Mouse (Mus musculus): Measurements from ENCODE around the gene Slc47a2.

Gene Slc47a2

DNA sequence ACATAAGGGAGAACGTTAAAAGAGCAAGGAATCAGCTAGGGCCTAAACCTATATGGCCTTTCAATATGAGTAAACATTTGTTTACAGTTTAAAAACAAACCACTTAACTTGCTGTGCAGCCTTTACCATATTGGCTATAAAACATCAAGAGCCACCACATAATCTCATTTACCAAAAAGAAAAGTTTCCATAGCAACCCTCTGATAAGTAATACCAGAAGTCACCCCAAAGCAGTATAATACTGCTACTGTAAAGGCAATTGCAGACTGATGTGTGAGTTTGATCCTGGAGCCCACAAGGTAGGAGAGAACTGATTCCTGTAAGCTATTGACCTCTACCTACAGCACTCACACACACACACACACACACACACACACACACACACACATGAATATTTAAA lies 68.2 kb downstream of the Slc47a2 start:
- no peak for TF ChIP-seq GATA4 (IDR thresholded peaks at IDR 0.05; ENCODE audit: insufficient replicate concordance, low read length)

DNA sequence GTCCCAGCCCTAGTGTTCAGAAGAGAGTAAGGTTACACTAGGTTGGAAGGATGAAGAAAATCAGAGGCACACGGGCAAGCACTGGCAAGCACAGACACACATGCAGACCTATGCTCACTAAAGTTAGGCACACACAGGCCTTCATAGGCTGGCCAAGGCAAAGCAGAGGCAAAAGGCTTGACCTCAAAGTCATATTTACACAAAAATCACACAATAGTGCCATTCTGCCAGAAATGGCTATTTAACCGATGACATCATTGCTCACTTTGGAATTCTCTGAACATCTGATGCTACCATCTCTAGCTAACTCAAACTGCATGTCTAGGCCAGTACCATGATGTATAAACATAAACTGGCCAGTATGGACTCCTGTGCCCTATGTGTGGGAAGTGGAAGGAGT lies 68.7 kb downstream of the Slc47a2 start:
- no peak for TF ChIP-seq GATA4 (IDR thresholded peaks at IDR 0.05; ENCODE audit: insufficient replicate concordance, low read length)

DNA sequence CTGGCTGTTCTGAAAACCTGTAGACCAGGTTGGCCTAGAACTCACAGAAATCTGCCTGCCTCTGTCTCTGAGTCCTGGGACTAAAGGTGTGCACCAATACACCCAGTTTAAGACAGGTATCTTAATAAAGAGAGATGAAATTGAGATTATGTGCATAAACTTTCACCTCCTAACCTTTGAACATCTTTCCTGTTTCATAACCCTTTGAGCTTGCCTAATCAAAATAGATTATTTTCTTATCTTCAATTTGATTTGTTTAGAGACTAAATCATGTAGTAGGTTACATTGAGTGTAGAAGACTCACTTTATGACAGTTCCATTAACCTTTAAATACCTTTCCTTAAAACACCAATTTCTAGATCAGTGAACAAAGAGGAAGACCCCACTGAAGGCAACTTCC lies 71.0 kb downstream of the Slc47a2 start:
- peak; percentile 74; the same call in 1 of the 2 replicates for TF ChIP-seq GATA4 (IDR thresholded peaks at IDR 0.05; ENCODE audit: insufficient replicate concordance, low read length)

DNA sequence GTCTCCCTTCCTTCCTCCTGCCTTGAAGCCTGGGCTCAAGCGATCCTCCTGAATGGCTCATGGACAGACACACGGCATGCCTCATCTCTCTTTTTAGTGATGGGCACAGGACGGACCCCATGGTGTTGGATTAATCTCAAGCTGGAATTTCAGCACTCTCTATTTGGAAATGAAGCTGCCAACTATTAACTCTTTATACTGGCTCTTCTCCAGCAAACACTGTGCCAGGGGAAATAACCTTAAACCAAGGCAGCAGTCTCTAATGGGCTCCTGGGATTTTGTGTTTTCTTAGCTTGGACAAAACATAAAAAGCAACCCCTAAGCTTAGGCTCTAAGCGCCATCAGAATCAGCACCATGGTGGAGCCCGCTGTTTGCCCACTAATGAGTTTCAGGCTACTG lies 72.3 kb downstream of the Slc47a2 start:
- no peak for TF ChIP-seq GATA4 (IDR thresholded peaks at IDR 0.05; ENCODE audit: insufficient replicate concordance, low read length)

DNA sequence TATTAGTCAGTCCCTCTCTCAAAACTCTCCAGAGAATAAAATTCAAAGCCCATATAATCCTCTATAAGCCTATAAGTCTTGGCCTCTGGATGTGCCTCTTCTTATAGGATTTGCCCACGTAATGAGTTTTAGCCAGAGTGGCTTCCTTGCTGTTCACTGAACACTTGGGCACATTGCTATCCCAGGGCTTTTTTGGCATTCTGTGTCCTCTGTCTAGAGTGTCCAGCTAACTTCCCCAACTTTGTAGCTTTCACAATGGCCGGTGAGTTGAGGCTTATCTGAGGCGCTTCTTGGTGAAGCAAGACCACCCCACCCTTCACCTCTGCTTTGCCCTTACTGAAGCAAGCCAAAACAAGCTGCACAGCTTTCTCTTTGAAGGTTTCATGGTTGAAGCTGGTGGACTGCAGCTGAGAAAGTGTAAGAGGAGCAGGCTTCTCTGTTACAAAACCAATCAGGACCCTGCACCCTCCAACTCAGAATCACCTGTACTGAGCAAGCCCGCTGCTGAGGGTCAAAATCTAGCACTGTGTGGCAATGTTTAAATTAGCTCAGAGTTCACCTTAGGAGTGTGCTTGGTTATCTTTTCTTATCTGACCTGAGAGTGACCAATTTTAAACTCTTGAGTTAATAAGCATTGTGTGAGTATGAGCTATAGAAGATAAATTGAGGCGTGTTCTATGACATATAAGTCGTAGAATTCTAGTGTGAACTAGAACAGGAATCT lies 73.9 kb downstream of the Slc47a2 start:
- peak; percentile 63; the same call in 1 of the 2 replicates for TF ChIP-seq GATA4 (IDR thresholded peaks at IDR 0.05; ENCODE audit: insufficient replicate concordance, low read length)

DNA sequence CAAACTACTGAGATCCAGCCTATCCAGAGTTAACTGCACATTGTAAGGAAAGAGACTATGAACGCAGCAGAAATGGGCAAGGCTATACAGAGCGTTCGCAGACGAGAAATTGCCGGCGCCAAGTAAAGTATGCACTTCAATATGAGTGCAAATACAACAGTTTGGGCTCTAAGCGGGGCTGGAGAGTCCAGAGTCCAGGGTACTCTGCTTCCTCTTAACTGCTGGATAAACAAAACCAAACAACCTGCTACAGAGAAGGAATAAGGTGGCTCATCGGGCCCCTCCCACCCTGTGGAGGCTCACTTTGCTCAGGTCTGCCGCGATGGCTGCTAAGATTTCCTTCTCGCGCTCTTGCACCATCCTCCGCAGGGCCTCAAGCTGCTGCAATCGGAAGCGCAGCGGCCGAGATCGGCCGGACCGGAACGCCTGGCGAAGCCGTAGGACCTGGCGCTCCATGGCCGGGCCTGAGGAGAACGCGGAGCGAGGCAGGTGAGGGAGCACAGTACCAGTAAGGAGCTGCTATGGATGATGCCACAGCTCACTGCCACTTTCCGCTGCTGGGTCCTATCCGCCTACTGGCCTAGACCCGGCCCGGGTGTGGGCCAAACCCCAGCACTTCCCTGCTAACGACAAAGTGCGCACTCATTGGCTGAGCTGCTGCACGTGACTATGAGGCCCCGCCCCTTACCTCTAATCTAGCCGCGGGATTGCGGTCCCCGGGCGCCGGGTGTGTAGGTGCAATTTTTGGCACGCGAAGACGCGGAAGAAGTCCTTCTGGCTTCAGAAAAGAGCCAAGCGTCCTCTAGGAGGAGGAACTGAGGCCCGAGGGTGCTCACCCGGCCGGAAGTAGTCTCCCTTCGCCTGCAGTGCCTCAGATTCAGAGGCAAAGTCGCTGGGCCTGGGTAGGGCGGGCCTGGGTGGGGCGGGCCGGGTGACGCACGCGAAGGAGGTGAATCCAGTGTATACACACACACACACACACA lies 75.8 kb downstream of the Slc47a2 start, which contains the start of gene Aldh3a2:
Gene Aldh3a2, minus strand, starts transcription at position 914 of the 983 bp plus-strand sequence.
- peak; percentile 92; the same call in 1 of the 2 replicates for TF ChIP-seq GATA4 (IDR thresholded peaks at IDR 0.05; ENCODE audit: insufficient replicate concordance, low read length)

DNA sequence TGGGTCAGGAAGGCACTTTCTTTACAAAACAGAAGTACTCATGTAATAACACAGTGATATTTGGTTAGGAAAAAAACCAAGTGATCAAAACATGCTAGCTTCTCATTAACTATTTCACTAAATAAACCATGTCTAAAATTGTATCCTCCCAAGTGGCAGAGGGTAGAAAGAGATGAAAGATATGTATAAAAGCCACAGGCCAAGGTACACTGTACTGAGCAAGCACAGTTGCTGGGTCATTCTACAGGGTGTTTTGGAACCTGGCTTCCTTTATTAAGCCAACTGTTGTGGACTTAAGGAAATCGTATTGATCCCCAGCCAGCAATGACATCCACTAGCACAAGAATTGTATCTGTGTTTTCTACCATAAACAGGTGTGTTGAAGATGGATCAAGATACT lies 78.8 kb downstream of the Slc47a2 start:
- TF ChIP-seq GATA4 (IDR thresholded peaks at IDR 0.05; ENCODE audit: insufficient replicate concordance, low read length), result peak; percentile 41; the same call in 1 of the 2 replicates

DNA sequence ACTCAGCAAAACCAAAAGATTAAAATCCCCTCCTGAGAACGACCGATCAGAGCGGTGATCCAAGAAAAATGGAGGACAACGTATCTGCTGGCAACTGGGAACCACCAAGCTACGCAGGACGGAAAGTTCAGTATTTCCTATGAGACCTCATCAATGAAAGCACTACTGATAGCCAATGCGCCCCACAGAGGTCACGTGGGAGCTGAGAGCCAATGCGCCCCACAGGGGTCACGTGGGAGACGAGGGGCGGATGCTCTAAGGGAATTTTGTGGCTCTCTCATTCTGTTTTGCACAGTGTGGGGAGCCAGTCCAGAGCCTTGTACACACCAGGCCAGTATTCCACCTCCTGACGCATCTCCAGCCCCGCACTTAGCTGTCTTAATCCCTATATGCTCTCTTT lies 80.1 kb downstream of the Slc47a2 start:
- no peak for TF ChIP-seq GATA4 (IDR thresholded peaks at IDR 0.05; ENCODE audit: insufficient replicate concordance, low read length)

DNA sequence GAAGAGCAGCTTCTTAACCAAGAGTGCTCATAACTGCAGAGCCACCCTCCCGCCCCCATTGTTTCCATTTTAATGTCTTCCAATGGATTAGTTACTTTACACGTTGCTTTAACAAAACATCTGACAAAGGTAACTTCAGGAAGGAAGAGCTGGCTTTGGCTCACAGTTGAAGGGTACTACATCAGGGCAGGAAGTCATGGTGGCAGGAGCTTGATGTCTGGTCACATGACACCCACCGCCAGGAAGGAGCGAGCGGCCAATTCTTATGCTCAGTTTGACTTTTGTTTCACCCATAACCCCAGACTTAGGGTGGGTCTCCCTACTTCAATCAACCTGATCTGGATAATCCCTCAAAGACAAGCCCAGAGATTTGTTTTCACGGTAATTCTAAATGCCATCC lies 83.6 kb downstream of the Slc47a2 start:
- no peak for TF ChIP-seq GATA4 (IDR thresholded peaks at IDR 0.05; ENCODE audit: insufficient replicate concordance, low read length)

DNA sequence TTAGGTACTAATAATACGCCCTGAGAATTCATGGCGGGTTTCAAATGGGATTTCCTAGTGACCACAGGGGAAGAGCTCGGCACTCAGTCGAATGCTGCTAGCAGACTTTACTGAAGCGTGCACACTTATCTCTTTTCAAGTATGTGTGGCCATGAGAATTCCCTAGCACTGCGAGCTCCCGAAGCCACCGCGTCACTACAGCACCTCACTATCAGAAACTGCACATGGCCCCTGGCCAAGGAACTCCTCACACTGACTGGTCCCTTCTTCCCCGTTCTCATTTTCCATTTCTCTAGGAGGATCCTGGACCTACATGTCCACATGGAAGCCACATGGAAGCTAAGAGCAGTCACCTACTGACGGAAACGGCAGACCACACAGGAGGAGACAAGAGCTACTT lies 89.9 kb downstream of the Slc47a2 start:
- no peak for TF ChIP-seq GATA4 (IDR thresholded peaks at IDR 0.05; ENCODE audit: insufficient replicate concordance, low read length)

DNA sequence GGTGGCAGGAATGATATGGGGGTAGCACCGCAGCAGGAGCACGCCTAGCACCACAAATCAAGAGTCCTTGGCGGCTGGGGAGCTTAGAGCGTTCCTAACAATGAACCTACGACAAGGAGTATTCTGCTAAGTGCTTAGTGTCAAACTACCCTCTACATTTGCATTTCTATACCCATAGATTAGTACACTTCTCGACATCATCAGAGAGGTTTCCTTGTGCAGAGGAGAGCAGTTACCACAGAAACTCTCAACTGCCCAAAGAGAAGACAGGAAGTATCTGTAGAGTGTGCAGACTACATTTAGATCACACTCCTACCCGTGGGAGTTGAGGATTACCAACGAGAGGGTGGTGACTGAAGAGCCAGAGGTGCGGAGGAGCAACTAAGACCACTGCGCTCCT lies 90.9 kb downstream of the Slc47a2 start:
- TF ChIP-seq GATA4 (IDR thresholded peaks at IDR 0.05; ENCODE audit: insufficient replicate concordance, low read length), result no peak
